Mouse (Mus musculus) small intestine, adult 2 months (tissue): ENCODE results near the gene Nt5c3b. TPM values are rescaled to one million over a fixed set of nuclear protein-coding genes. Genes with fewer than 3 reads are reported as not detected.
A peak's percentile ranks its signal among the peaks of the same experiment; 100 is the strongest.

Experiments used
- H3K27ac ChIP-seq: fragments of 200-500 bp; 2 replicates; pipeline ENCODE4 v1.5.1; 2012; ENCODE audit warnings: low read depth, low read length, control low read depth, inconsistent platforms; ENCODE audit not compliant: insufficient read depth
- H3K27me3 ChIP-seq: fragments of 200-500 bp; 2 replicates; pipeline ENCODE4 v1.6.1; 2012; ENCODE audit warnings: mild to moderate bottlenecking, moderate library complexity, low read length, inconsistent platforms; ENCODE audit not compliant: control insufficient read depth, insufficient read depth
- H3K36me3 ChIP-seq: fragments of 200-500 bp; 2 replicates; pipeline ENCODE4 v1.6.1; 2012; ENCODE audit warnings: mild to moderate bottlenecking, low read length, control low read depth, inconsistent platforms; ENCODE audit not compliant: control insufficient read depth, insufficient read depth
- H3K4me1 ChIP-seq: fragments of 200-500 bp; 2 replicates; pipeline ENCODE4 v1.6.1; 2012; ENCODE audit warnings: low read length, inconsistent platforms, mixed read lengths; ENCODE audit not compliant: control insufficient read depth, insufficient read depth, insufficient read length
- H3K4me3 ChIP-seq: fragments of 200-500 bp; 2 replicates; pipeline ENCODE4 v1.5.1; 2012; ENCODE audit warnings: low read depth, mild to moderate bottlenecking, control low read depth, inconsistent platforms, low read length, moderate library complexity
- CTCF ChIP-seq: fragments of 200-500 bp; IDR thresholded peaks from 2 replicates; pipeline ENCODE4 v1.5.1; 2012; ENCODE audit warnings: low read depth, mild to moderate bottlenecking, control low read depth, inconsistent platforms, low read length, moderate library complexity, mixed read lengths; ENCODE audit not compliant: insufficient replicate concordance, insufficient read length; ENCODE audit errors: extremely low read depth
- POLR2A ChIP-seq: fragments of 200-500 bp; IDR thresholded peaks from 2 replicates; pipeline ENCODE4 v1.6.1; 2012; ENCODE audit warnings: low read depth, mild to moderate bottlenecking, control low read depth, inconsistent platforms, low read length, moderate library complexity
- WGBS: fragments of 180-500 bp; shearing (Covaris S2); methylation state at CpG from one replicate; pipeline ENCODE4 v1.1.7; 2018; 5-methylcytosine and 5-hydroxymethylcytosine counted together
- polyA plus RNA-seq: library from polyadenylated mRNA; depleted of rRNA; stranded (reverse); fragments of >200 nt; gene quantifications from 2 replicates; pipeline ENCODE4 v1.2.3, GENCODE M21; 2012

Nt5c3b gene
- polyA plus RNA-seq, 1 experiment, result 8.4 TPM

- Histone ChIP-seq H3K36me3 (peaks cover 6% of the 10 kb centered on the region), H3K27ac (0 out of 2 replicates have a peak within 1 kb of the TSS, but pooled peaks have one; percentile 15), H3K27me3 (no peaks in the 10 kb centered on the region), H3K4me1 (peaks cover 3% of the 10 kb centered on the region; the same call in 1 of the 2 replicates), H3K4me3 (peak within 1 kb of the TSS; percentile 91)
- TF ChIP-seq POLR2A, result peak; percentile 98
- peak; percentile 80 for TF ChIP-seq CTCF
- WGBS, result under 1% methylated on average over 83 of the region's 83 CpGs
Observed at GRCm38 (mm10) chr11:100472197-100472934, 30.8 kb upstream of the Nt5c3b start, which contains the start of gene Klhl11. Klhl11 (minus strand) TSS chr11:100472741.

GRCm38 (mm10) chr11:100471352-100472196 is 30.0 kb upstream of the Nt5c3b start:
- no peak overlapping the region for H3K27ac ChIP-seq
- WGBS, result 4% methylated on average over 30 of the region's 30 CpGs
- H3K4me3 ChIP-seq, result peak overlapping the region; percentile 91
- no peaks in the 10 kb centered on the region for H3K27me3 ChIP-seq
- no peaks in the 10 kb centered on the region; the same call in 1 of the 2 replicates for H3K36me3 ChIP-seq
- H3K4me1 ChIP-seq, result peaks cover 3% of the 10 kb centered on the region; the same call in 1 of the 2 replicates
- TF ChIP-seq POLR2A, result no peak
- TF ChIP-seq CTCF, result no peak

DNA sequence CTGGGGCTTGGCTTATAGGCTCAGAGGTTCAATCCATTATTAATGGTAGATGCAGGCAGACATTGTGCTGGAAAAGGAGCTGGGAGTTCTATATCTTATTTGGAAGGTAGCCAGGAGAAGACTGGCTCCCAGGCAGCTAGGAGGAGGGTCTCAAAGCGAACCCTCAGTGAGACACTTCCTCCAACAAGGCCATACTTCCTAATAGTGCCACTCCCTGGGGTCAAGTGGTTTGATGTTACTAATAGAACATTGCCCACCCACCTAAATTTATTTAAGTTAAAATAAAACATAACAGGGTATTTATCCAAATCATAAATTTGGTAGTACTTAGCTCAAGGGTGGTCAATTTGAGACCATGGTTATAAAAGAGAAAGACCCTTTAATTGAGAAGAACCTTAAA is 24.2 kb upstream of the Nt5c3b start:
- 89% methylated on average over 1 of the region's 1 CpGs for WGBS
- Histone ChIP-seq H3K36me3 (peaks cover 16% of the 10 kb centered on the region), H3K27me3 (no peaks in the 10 kb centered on the region), H3K27ac (no peak overlapping the region), H3K4me3 (no peak overlapping the region), H3K4me1 (no peaks in the 10 kb centered on the region)
- TF ChIP-seq POLR2A (no peak), CTCF (no peak)

DNA sequence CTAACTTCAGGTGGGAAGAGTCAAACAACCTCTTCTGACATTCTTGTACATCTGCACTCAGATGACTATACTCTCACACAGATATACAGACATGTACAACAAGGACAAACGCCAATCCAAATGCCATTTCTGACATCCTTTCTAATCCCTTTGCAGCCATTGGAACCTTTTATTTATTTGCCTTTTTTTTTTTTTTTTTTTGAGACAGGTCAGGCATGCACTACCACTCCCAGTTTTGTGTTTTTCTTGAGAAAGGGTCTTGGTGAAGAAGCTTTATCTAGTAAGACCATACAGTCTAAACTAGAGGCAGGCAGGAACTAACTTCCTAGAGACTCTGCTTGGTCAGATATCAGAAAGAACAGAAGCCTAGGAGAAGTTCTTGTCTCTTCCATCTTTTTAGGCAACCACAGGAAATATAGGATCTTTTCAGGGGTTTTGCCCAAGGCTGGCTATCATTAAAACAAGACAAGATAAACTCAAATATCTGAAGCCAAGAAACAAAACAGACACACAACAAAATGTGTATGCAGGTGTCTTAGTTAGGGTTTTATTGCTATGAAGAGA is 23.7 kb upstream of the Nt5c3b start:
- H3K4me1 ChIP-seq, result no peaks in the 10 kb centered on the region
- TF ChIP-seq CTCF (no peak), POLR2A (no peak)
- H3K4me3 ChIP-seq, result no peak overlapping the region
- H3K36me3 ChIP-seq, result peaks cover 18% of the 10 kb centered on the region
- no peaks in the 10 kb centered on the region for H3K27me3 ChIP-seq
- no peak overlapping the region for H3K27ac ChIP-seq
- 86% methylated on average over 1 of the region's 1 CpGs for WGBS

DNA sequence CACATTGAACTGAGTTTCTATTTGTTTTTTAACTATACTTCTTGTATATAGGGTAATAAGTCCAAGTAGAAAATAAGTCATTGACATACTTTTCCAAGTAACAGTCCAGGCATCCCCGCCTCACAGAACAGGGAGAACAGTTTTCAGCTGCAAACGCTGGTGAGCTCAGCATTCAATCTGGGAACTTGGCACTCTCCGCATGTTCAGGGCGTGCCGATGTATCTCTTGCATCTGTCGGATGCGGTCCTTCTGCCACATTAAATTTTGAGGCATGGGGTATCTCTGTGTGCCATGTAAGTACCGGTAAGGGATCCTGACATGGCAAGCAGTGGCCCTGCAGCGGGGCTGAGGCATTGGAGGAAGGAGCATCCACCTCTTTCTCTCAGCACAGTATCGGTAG is 21.1 kb upstream of the Nt5c3b start:
- Histone ChIP-seq H3K27ac (no peak overlapping the region), H3K36me3 (peaks cover 18% of the 10 kb centered on the region), H3K4me1 (no peaks in the 10 kb centered on the region), H3K4me3 (no peak overlapping the region), H3K27me3 (no peaks in the 10 kb centered on the region)
- TF ChIP-seq POLR2A, result no peak
- no peak for TF ChIP-seq CTCF
- 90% methylated on average over 10 of the region's 10 CpGs for WGBS

- Histone ChIP-seq H3K27me3 (no peaks in the 10 kb centered on the region), H3K27ac (no peak overlapping the region), H3K36me3 (peaks cover 12% of the 10 kb centered on the region), H3K4me3 (no peak overlapping the region), H3K4me1 (no peaks in the 10 kb centered on the region)
- no peak for TF ChIP-seq POLR2A
- TF ChIP-seq CTCF, result no peak
- 37% methylated on average over 5 of the region's 5 CpGs for WGBS
Observed at GRCm38 (mm10) chr11:100457711-100458110, 16.1 kb upstream of the Nt5c3b start.

GRCm38 (mm10) chr11:100457247-100457646 is 15.6 kb upstream of the Nt5c3b start:
- TF ChIP-seq POLR2A (no peak), CTCF (no peak)
- peaks cover 10% of the 10 kb centered on the region for H3K36me3 ChIP-seq
- WGBS, result 35% methylated on average over 4 of the region's 4 CpGs

More at GRCm38 (mm10) chr11:100457247-100457646, 15.6 kb upstream of the Nt5c3b start:
- Histone ChIP-seq H3K27ac (no peak overlapping the region), H3K4me1 (no peaks in the 10 kb centered on the region), H3K4me3 (no peak overlapping the region), H3K27me3 (no peaks in the 10 kb centered on the region)
